ENCODE assay signal across 8 mouse cellular contexts in the genomic region with DNA sequence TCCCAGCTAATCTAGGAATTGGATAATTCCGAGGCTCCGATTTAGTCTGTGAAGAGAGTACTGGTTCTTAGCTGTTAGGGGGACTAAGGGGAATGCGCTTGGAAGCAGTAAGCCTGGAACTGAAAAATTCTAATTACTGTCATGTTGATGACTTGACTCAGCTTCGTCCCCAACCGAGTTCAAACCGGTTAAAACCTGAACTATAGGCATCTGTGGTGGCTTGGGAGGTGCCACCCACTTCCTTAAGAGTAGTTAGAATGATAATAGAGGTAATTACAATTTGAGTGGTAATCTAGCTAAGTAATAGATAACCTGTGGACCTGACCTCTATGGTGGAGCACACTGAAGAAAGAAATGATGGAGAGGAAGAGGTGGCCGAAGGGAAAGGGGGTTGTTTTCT. TPM values are rescaled to one million over a fixed set of nuclear protein-coding genes. Genes with fewer than 3 reads are reported as not detected.
DNase-seq lines count a peak whose midpoint lies in the region; ATAC-seq and TF ChIP-seq lines count a peak whose summit lies in the region.

No protein-coding gene starts in this region.

- intact Hi-C loops in heart, postnatal 14 days (cut with DNase I) = no loop called here

- no peaks in the 10 kb centered on the region for H3K9me3 ChIP-seq in heart, postnatal 0 days (replicated peaks; ENCODE audit: control insufficient read depth, low read length)

- no peak for TF ChIP-seq EP300 in heart, postnatal 0 days (IDR thresholded peaks at IDR 0.05; ENCODE audit: low read depth)

- ATAC-seq in heart, postnatal 0 days (ENCODE audit: insufficient read depth, low read depth) = no peak
- ATAC-seq in inflammation-experienced regulatory T-cells, adult 6 months = peak; percentile 9

- H3K4me1 ChIP-seq in heart, postnatal 0 days (ENCODE audit: control insufficient read depth, insufficient read depth) = peaks cover 7% of the 10 kb centered on the region

- H3K27ac ChIP-seq in heart, postnatal 0 days (ENCODE audit: low read depth) = no peak overlapping the region

- peak overlapping the region; percentile 79 for H3K4me2 ChIP-seq in heart, postnatal 0 days (ENCODE audit: low read depth, low read length)

- H3K27me3 ChIP-seq in heart, postnatal 0 days (ENCODE audit: control insufficient read depth, insufficient read depth, low read length) = no peaks in the 10 kb centered on the region

- DNase-seq in heart, postnatal 0 days (ENCODE audit: low spot score) = no peak
- no peak for DNase-seq in heart, postnatal 14 days
- peak; percentile 14 for DNase-seq in c-Kit-positive CD71-negative TER-119-negative erythroid progenitor cells, embryonic 14.5 days (ENCODE audit: low read depth)
- DNase-seq in naive thymus-derived CD4-positive, alpha-beta T cell, adult 2 months (ENCODE audit: low read depth) = peak; percentile 61
- no peak for DNase-seq in urinary bladder, postnatal 36 days (ENCODE audit: low spot score in 2 of 2)
- DNase-seq in ovary, postnatal 10 days (ENCODE audit: low spot score) = no peak
- DNase-seq in adrenal gland, postnatal 4 days (ENCODE audit: low spot score in 2 of 2) = no peak

- peaks cover 9% of the 10 kb centered on the region; the same call in 1 of the 2 replicates for H3K36me3 ChIP-seq in heart, postnatal 0 days (replicated peaks; ENCODE audit: control insufficient read depth, insufficient read depth, low read length)

- H3K4me3 ChIP-seq in heart, postnatal 0 days (ENCODE audit: low read depth, low read length) = peak overlapping the region; percentile 91

- peak overlapping the region; percentile 42 for H3K9ac ChIP-seq in heart, postnatal 0 days (replicated peaks; ENCODE audit: low read depth, low read length)

- TF ChIP-seq CTCF in heart, postnatal 0 days (IDR thresholded peaks at IDR 0.05; ENCODE audit: low read depth) = no peak

- WGBS in heart, postnatal 0 days = 35% methylated on average over 7 of the region's 7 CpGs

RNA-seq across cellular contexts. Expression of a gene that starts 1.5 kb away (rescaled TPM):
- total RNA-seq in heart, postnatal 0 days (2014; rRNA removed; ENCODE audit: low replicate concordance) = 6.6 and 7.7 TPM in 2 replicates
- polyA plus RNA-seq in heart, postnatal 0 days (2015; fragmentation: Nextera tagmentation; extraction: Ambion mirVana) = 11.7 and 11.9 TPM in 2 replicates
- total RNA-seq in heart, postnatal 14 days (2021) = 1 to 10 TPM; 7.9 to 8.9 TPM
- polyA plus RNA-seq in inflammation-experienced regulatory T-cells, adult 6 months (2017; shearing (Covaris generic)) = 10 to 100 TPM; 20.7 to 26.7 (median 26.6) TPM
- total RNA-seq in adrenal gland, postnatal 4 days (2021) = 10 to 100 TPM; 13.5 to 15.8 TPM

RNA-seq across cellular contexts. Expression of a gene that starts 1.6 kb away (rescaled TPM):
- 8.1 and 22.3 TPM in 2 replicates for total RNA-seq in heart, postnatal 0 days (2014; rRNA removed; ENCODE audit: low replicate concordance)
- 7.7 and 8.5 TPM in 2 replicates for polyA plus RNA-seq in heart, postnatal 0 days (2015; fragmentation: Nextera tagmentation; extraction: Ambion mirVana)
- 1 to 10 TPM; 3.0 to 4.3 TPM for total RNA-seq in heart, postnatal 14 days (2021)
- polyA plus RNA-seq in inflammation-experienced regulatory T-cells, adult 6 months (2017; shearing (Covaris generic)) = 10 to 100 TPM in 1 of 3 experiments, 1 to 10 TPM in 2; 7.2 to 31.0 (median 8.9) TPM
- 10 to 100 TPM; 21.9 to 24.3 TPM for total RNA-seq in adrenal gland, postnatal 4 days (2021)

RNA-seq across cellular contexts. Expression of a gene that starts 56.2 kb away (rescaled TPM):
- total RNA-seq in heart, postnatal 0 days (2014; rRNA removed; ENCODE audit: low replicate concordance) = 8.5 and 13.8 TPM in 2 replicates
- 8.0 and 8.6 TPM in 2 replicates for polyA plus RNA-seq in heart, postnatal 0 days (2015; fragmentation: Nextera tagmentation; extraction: Ambion mirVana)
- 1 to 10 TPM; 4.2 to 4.5 TPM for total RNA-seq in heart, postnatal 14 days (2021)
- polyA plus RNA-seq in inflammation-experienced regulatory T-cells, adult 6 months (2017; shearing (Covaris generic)) = 1 to 10 TPM in 1 of 3 experiments, under 1 TPM in 2; 0.59 to 1.2 (median 0.67) TPM
- total RNA-seq in adrenal gland, postnatal 4 days (2021) = 10 to 100 TPM in 1 of 2 experiments, 1 to 10 TPM in 1; 9.3 to 10.6 TPM

Comparison
In these comparisons a context has a peak if more than half of its experiments do, and no peak if none do; other contexts are left out.
1. DNase-seq: peak in c-Kit-positive CD71-negative TER-119-negative erythroid progenitor cells, embryonic 14.5 days (single experiment) and naive thymus-derived CD4-positive, alpha-beta T cell, adult 2 months (single experiment); none in heart, postnatal 0 days (single experiment), heart, postnatal 14 days (0 of 2), urinary bladder, postnatal 36 days (0 of 2), ovary, postnatal 10 days (single experiment) and adrenal gland, postnatal 4 days (0 of 2).